Mouse (Mus musculus) telencephalon, adult 2 months (tissue): ENCODE data around the gene 1700001C19Rik.

ENCODE experiments used
- DNase-seq: peaks from one replicate; pipeline ENCODE4 v3.0.0-alpha.2; 2011; ENCODE audit warnings: low read depth, low spot score

The 1700001C19Rik gene

GRCm38 (mm10) chr17:47462209-47462608 lies 25.0 kb upstream of the 1700001C19Rik start:
- DNase-seq, result no peak

DNA sequence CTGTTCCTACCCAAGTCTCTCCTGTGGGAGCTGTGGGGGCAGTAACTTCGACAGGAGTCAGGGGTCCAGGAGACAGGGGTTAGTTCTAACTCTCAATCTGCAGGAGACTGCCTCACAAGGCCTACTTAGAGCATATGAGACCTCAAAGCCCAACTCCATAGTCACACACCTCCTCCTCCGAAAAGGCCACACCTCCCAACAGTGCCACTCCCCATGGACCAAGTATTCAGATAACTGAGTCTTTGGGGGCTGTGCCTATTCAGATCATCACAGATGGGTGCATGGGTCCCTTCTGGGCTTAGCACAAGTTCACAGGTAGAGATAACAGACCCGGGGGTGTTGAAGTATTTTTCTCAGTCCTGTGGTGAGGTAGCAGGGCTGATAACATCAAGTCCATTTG lies 24.5 kb upstream of the 1700001C19Rik start:
- DNase-seq, result no peak

DNA sequence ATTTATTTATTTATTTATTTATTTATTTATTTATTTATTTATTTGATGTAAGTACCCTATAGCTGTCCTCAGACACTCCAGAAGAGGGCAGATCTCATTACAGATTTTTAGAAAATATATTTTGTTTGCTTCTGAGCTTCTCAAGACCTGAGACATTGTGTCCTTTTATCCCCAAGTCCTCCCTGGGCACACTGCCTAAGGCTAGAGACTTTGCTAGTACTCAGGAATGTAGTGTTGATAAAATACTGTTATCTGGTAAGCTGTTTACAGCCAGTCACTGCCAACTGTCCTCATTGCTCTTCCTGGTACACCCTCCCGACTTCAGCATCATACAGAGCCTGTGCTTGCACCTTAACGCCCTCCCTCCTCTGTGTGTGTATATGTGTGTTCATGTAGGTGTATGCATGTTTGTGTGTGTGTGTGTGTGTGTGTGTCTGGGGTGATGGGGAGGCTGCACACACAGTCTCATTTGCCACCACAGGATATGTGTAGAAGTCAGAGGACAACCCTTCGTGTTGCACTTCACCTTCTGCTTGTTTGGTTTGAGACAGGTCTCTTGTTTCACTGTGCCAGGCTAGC lies 22.3 kb upstream of the 1700001C19Rik start:
- DNase-seq, result no peak

GRCm38 (mm10) chr17:47458936-47459335 lies 21.8 kb upstream of the 1700001C19Rik start:
- no peak for DNase-seq

- no peak for DNase-seq
These were observed 21.1 kb upstream of the 1700001C19Rik start for GRCm38 (mm10) chr17:47458310-47458709.

GRCm38 (mm10) chr17:47454675-47455074 lies 17.5 kb upstream of the 1700001C19Rik start:
- no peak for DNase-seq

DNA sequence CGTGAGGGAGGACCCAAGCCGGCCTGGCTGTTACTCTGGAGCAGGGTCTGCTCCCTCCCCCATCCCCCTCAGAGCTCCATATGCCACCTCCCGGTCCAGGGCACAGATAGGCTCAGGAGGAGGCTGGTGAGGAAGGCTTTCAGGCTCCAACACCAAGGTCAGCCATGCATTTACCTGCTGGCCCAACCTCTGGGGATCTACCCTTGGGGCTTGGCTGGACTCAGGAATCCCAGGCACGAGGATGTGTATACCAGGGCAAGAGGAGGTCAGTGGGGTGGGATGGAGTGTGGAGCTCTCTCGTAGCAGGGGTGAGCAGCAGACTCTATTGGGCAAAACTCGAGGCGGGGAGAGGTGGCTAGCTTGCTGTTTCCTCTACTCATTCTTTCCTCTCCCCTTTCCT lies 15.7 kb upstream of the 1700001C19Rik start:
- DNase-seq, result no peak

GRCm38 (mm10) chr17:47450880-47451565 lies 13.8 kb upstream of the 1700001C19Rik start:
- no peak for DNase-seq

DNA sequence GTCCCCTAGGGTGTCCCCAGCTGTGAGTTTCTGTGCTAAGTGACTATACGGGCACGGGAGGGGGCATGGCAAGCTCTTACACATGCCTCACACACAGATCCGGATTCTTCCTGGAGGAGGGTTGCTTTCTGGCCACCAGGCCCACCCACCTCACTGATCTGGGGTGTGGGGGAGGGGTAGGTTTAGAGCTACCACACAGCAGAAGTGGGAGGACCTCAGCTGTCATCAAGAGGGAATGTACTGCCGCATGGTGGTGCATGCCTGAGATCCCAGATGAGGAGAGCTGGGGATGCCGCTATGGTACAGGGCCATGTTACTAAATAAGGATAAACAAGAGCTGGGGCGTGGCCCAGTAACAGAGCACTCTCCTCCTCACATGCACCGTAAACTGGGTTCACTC lies 13.1 kb upstream of the 1700001C19Rik start:
- DNase-seq, result no peak

DNA sequence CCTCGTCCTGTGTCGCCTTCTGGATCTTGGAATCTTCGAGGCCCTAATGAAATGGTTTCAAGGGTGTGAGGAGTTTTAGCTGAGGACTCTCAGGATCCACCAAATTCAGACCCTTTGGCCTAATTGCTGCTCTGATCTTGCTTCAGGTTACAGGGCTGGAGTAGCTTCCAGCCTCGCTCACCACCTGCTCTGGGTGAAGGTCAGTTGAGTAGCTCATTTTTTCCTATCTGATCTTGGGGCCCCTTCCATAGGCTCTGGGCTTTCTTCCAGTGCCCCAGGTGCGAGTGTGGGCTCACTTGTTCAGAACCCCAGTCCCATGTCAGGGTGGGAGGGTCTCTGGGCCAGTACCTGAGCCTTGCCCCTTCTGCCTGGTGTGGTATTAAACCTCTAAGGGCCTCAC lies 12.3 kb upstream of the 1700001C19Rik start:
- DNase-seq, result no peak

DNA sequence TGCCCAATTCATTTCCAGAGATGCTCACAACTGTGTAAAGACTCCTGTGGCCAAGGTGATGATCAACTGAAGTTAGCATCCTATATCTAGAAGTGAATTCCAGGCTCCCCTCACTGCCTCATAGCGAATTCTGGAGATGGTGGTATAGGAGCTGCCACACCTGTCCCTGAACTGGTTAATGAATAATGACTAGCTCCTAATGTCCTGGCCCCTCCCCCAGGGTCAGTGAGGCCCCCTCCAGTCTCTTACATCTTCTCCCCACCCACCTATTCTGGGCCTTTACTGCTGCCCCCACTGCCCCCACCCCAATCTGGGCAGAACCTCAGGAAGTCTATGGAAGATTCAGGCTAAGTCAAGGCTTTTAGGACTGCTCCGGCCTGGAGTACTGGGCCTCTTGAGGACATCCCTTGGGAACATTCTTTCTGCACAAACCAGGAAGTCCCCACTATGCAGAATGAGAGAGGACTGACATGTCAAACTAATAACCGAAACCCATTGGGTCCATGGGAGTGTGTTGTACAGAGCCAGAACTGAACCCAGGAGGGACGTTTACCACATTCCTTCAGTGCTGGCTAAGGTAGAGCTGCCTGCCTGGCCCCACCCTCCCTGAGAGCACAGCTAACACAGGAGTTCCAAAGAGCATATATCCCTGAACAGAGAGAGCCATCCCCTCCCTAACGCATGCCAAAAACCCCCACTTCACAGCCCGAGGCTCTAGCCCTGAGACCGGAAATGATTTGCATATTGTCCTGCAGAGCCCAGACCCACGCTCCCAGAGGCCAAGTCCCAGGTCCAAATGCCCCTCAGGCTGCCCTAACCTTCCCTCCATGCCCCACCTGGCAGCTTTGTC lies 11.6 kb upstream of the 1700001C19Rik start:
- no peak for DNase-seq

- no peak for DNase-seq
These were observed 9.4 kb upstream of the 1700001C19Rik start for GRCm38 (mm10) chr17:47446561-47446960.

GRCm38 (mm10) chr17:47446025-47446424 lies 8.8 kb upstream of the 1700001C19Rik start:
- no peak for DNase-seq

GRCm38 (mm10) chr17:47445518-47445917 lies 8.3 kb upstream of the 1700001C19Rik start:
- no peak for DNase-seq

DNA sequence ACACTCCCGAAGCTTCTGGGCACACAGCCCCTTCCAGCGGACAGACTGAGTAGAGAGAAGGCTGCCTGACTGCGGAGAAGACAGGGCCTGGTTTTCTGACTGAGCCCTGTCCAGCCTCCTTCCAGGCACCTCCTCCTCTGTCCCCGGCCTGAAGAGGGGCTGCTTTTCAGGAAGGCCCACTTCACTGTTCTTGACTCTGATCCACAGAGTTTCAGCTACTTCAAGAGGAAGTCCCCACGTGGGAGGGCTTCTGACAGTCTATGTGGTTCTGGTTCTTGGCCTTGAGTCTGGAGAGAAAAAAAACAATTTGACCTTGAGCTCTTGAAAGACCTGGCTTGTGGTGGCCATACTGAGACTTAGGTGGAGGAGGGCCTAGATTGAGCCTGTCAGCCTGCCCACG lies 6.9 kb upstream of the 1700001C19Rik start:
- no peak for DNase-seq

GRCm38 (mm10) chr17:47442271-47442670 lies 5.1 kb upstream of the 1700001C19Rik start:
- DNase-seq, result no peak

- no peak for DNase-seq
These were observed 4.3 kb upstream of the 1700001C19Rik start for GRCm38 (mm10) chr17:47441296-47442051.

DNA sequence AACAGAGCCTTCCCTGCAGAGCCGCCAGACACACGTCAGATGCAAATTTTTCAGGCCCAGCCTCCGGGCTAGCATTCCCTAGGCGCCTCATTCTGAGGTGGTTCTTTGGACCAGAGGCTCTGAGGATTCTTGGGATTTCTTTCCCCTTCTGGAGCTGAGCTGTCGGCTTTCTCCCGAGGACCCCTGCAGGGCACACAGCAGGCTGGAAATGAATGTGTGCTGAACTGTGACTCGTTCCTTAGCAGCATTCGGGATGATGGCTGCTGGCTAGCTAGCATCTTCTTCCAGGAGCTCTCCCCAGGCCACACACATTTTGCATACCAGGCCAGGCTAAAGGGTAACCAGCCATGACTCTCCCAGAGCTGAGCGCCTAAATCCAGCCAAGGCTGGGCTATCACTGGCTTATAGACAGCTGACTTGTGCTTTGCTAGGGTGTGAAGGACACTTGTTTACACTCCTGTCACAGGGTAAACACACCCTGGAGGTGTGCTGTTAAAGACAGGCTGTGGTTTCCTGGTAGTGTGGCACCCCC lies 3.2 kb upstream of the 1700001C19Rik start:
- no peak for DNase-seq

DNA sequence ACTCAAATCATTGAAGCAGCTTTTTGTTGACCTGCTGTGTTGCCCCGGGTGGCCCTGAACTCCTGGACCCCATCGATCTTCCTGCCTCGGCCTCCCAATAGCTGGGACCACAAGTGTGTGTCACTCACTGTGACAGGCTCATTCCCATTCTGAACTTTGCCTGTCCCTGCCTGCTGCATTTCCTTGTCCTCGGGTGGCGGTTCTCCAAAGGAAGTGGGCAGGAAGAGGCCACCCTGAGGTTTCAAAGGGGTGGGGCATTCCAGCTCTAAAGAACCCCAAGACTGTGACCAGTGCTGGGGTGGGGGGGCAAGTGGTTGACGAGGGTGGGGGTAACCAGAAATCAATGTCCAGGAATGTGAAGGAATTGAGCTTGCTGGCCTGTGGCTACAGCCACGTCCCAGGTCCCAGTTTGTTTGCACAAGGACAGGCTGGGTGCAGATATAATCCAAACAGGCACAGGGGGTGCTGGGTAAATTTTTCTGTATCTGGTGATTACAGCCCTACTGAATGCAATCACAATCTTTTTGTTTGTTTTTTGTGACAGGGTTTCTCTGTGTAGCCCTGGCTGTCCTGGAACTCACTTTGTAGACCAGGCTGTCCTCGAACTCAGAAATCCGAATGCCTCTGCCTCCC lies 2.3 kb upstream of the 1700001C19Rik start:
- no peak for DNase-seq

DNA sequence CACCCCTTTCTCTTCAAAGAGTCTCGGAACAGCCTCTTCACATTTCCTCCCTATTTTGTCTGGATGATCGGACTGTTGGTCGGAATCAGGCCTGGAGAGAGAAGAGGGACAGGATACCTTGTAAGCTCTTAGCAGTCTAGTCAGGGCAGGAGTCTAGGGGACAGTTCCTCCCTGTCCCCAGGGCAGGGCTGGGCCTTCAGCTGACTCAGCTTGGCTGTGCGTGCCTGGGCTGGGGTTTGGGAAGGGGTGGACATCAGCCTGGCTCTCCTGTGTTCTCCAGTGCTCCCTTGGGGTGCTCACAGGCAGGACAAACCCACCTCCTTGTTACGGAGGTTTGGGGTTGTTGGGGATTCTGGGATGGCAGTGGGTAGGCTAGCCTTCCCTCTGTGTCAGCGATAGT lies 1.4 kb upstream of the 1700001C19Rik start:
- no peak for DNase-seq
